Mouse (Mus musculus) cerebellum, adult 9-10 months (tissue): Measurements from ENCODE around the gene Gm45233.
"Not testable (repeated sequence)": the region's sequence is repeated elsewhere in the genome, so short reads cannot be mapped to it uniquely, and the experiment has no call there.

Experiments
- DNase-seq: peaks from one replicate; pipeline ENCODE4 v3.0.0; 2022

The Gm45233 gene

GRCm38 (mm10) chr7:43443917-43444293 lies at the start of gene Gm45233, which contains the start of gene Etfb:
Gm45233 (plus strand) TSS chr7:43444128.
Etfb (plus strand) TSS chr7:43444083.
- DNase-seq, result peak; percentile 95

- DNase-seq, result no peak
Measured at GRCm38 (mm10) chr7:43399501-43399900, 44.4 kb upstream of the Gm45233 start.

GRCm38 (mm10) chr7:43402718-43403117 lies 41.2 kb upstream of the Gm45233 start:
- no peak for DNase-seq

GRCm38 (mm10) chr7:43407573-43407972 lies 36.4 kb upstream of the Gm45233 start:
- DNase-seq, result no peak

- DNase-seq, result no peak
Measured at GRCm38 (mm10) chr7:43408131-43408553, 35.8 kb upstream of the Gm45233 start, which contains the start of gene Siglecg. Siglecg (plus strand) TSS chr7:43408204.

- no peak for DNase-seq
Measured at GRCm38 (mm10) chr7:43409084-43409483, 34.8 kb upstream of the Gm45233 start.

- not testable (repeated sequence) for DNase-seq
Measured at GRCm38 (mm10) chr7:43411724-43412123, 32.2 kb upstream of the Gm45233 start.

GRCm38 (mm10) chr7:43417298-43417697 lies 26.6 kb upstream of the Gm45233 start:
- DNase-seq, result no peak

GRCm38 (mm10) chr7:43422995-43423617 lies 20.8 kb upstream of the Gm45233 start:
- peak; percentile 77 for DNase-seq

- no peak for DNase-seq
Measured at GRCm38 (mm10) chr7:43423991-43424625, 19.8 kb upstream of the Gm45233 start.

- DNase-seq, result no peak
Measured at GRCm38 (mm10) chr7:43427406-43427805, 16.5 kb upstream of the Gm45233 start, which contains the start of gene Lim2. Lim2 (plus strand) TSS chr7:43427670.

- DNase-seq, result no peak
Measured at GRCm38 (mm10) chr7:43429500-43429899, 14.4 kb upstream of the Gm45233 start.

GRCm38 (mm10) chr7:43432891-43433290 lies 11.0 kb upstream of the Gm45233 start:
- no peak for DNase-seq

- DNase-seq, result no peak
Measured at GRCm38 (mm10) chr7:43434676-43435075, 9.3 kb upstream of the Gm45233 start.

GRCm38 (mm10) chr7:43436341-43437255 lies 7.3 kb upstream of the Gm45233 start, which contains the start of gene Nkg7:
Nkg7 (plus strand) TSS chr7:43437073.
- DNase-seq, result no peak

GRCm38 (mm10) chr7:43438611-43439010 lies 5.3 kb upstream of the Gm45233 start:
- DNase-seq, result no peak

GRCm38 (mm10) chr7:43440482-43440881 lies 3.4 kb upstream of the Gm45233 start, which contains the start of gene Cldnd2:
Cldnd2 (plus strand) TSS chr7:43440782.
- DNase-seq, result no peak

GRCm38 (mm10) chr7:43441071-43441470 lies 2.9 kb upstream of the Gm45233 start:
- DNase-seq, result no peak

GRCm38 (mm10) chr7:43442684-43443083 lies 1.2 kb upstream of the Gm45233 start:
- peak; percentile 49 for DNase-seq

- DNase-seq, result peak; percentile 71
Measured at GRCm38 (mm10) chr7:43443126-43443916, 607 bp upstream of the Gm45233 start.

- no peak for DNase-seq
Measured at GRCm38 (mm10) chr7:43447801-43448200, 3.9 kb downstream of the Gm45233 start.

GRCm38 (mm10) chr7:43448246-43448645 lies 4.3 kb downstream of the Gm45233 start:
- no peak for DNase-seq
